ENCODE assay signal across 24 mouse cellular contexts in the genomic region with DNA sequence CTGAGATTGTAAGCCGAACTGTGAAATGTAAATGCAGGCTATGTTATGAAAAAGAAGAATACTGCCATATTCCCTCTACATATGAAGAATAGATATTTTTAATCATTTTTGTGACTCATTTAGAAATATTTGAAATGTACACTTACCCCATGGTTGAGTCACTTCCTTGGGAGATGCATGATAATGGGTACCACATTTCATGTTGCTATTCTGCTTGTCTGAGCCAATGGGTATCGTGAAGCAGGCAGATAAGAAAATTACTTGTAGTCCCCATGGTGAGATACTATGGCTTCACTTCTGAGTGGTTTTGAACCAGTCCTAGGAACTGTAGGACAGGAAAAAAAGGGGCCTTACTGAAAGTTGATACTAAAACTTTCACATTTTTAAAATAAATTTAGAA.
"Had no signal": no experiment of that assay in that cellular context is flagged by ENCODE, and none has a peak within 500 bp of the region (broad histone marks: within the 10 kb centered on the region; RNA-seq: fewer than 3 reads in every experiment).

No protein-coding gene starts in this region.

- DNase-seq: gastrocnemius, adult 2 months; gastrocnemius, postnatal 10 days; gastrocnemius, postnatal 25 days; heart, adult 18-20 months; heart, postnatal 10 days; heart, postnatal 4 days; kidney, adult 18-20 months; kidney, adult 8-10 months; kidney, postnatal 14 days; kidney, postnatal 36 days; layer of hippocampus, adult 9-11 months; layer of hippocampus, postnatal 36 days; left cerebral cortex, postnatal 4 days had no signal

- H3K4me1 ChIP-seq: heart, embryonic 10.5 days; heart, embryonic 12.5 days; hindbrain, embryonic 10.5 days; hindbrain, embryonic 12.5 days; intestine, embryonic 15.5 days; kidney, embryonic 15.5 days; limb, embryonic 13.5 days; limb, embryonic 15.5 days; liver, embryonic 12.5 days had no signal

- H3K27me3 ChIP-seq: heart, embryonic 12.5 days; hindbrain, embryonic 12.5 days; intestine, embryonic 15.5 days; kidney, embryonic 15.5 days; limb, embryonic 13.5 days; limb, embryonic 15.5 days; liver, embryonic 12.5 days had no signal

- H3K4me3 ChIP-seq: gastrocnemius, adult 2 months; heart, embryonic 10.5 days; heart, embryonic 12.5 days; hindbrain, embryonic 10.5 days; hindbrain, embryonic 12.5 days; intestine, embryonic 15.5 days; kidney, embryonic 15.5 days; limb, embryonic 13.5 days; limb, embryonic 15.5 days; liver, embryonic 12.5 days had no signal

- H3K9me3 ChIP-seq: heart, embryonic 10.5 days; heart, embryonic 12.5 days; hindbrain, embryonic 10.5 days; hindbrain, embryonic 12.5 days; intestine, embryonic 15.5 days; kidney, embryonic 15.5 days; limb, embryonic 13.5 days; limb, embryonic 15.5 days; liver, embryonic 12.5 days had no signal

- H3K36me3 ChIP-seq: heart, embryonic 10.5 days; heart, embryonic 12.5 days; hindbrain, embryonic 10.5 days; hindbrain, embryonic 12.5 days; intestine, embryonic 15.5 days; kidney, embryonic 15.5 days; limb, embryonic 13.5 days; limb, embryonic 15.5 days; liver, embryonic 12.5 days had no signal

- H3K27ac ChIP-seq: gastrocnemius, adult 2 months; heart, embryonic 10.5 days; hindbrain, embryonic 10.5 days; hindbrain, embryonic 12.5 days; hindbrain, embryonic 14.5 days; intestine, embryonic 15.5 days; kidney, embryonic 15.5 days; kidney, postnatal 0 days; limb, embryonic 13.5 days; limb, embryonic 15.5 days; liver, embryonic 12.5 days had no signal

- H3K9ac ChIP-seq: heart, embryonic 12.5 days; hindbrain, embryonic 12.5 days; hindbrain, embryonic 14.5 days; intestine, embryonic 15.5 days; kidney, embryonic 15.5 days; limb, embryonic 13.5 days; limb, embryonic 15.5 days; liver, embryonic 12.5 days had no signal
